11 mouse cellular contexts compared by ENCODE assay signal in the genomic region with DNA sequence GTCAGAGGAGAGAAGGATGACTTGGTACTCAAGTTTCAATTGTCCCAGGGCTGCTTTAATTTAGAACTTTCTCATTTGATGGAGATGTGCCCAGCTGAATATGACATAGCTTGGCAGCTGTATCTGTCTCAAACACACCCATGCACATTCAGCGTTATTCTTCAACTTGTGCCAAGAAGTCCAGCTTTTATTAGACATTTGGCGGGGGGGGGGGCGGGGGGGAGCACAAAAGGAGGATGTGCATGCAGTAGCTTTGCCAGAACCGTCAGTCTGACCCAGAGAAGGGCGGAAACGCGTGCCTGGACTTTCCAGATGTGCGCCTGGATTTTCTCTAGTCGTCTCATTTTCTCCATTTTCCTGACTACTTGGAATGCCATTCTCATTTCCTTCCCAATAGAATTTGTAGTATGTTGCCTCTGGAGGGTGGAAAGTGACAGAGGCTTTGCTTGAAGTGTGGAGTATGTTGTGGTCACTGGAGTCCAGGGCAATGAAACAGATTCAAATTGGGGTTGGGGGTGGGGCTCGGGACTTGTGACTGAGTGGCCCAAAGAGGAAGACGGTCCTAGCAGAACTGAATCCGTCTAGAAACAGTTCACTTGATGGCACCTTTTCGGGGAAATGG. TPM values are rescaled to one million over a fixed set of nuclear protein-coding genes. Genes with fewer than 3 reads are reported as not detected.
DNase-seq lines count a peak whose midpoint lies in the region; ATAC-seq lines count a peak whose summit lies in the region.
"Had no signal": no experiment of that assay in that cellular context is flagged by ENCODE, and none has a peak within 500 bp of the region (broad histone marks: within the 10 kb centered on the region; RNA-seq: fewer than 3 reads in every experiment).

No protein-coding gene starts in this region.

- intact Hi-C loops in heart, postnatal 10 days (cut with DNase I): no loop called here

- no peaks in the 10 kb centered on the region for H3K36me3 ChIP-seq in kidney, embryonic 15.5 days
- no peaks in the 10 kb centered on the region for H3K36me3 ChIP-seq in forebrain, embryonic 14.5 days (ENCODE audit: control insufficient read depth, insufficient read depth, low read length)
- H3K36me3 ChIP-seq: embryonic facial prominence, embryonic 13.5 days had no signal

- no peaks in the 10 kb centered on the region for H3K4me1 ChIP-seq in kidney, embryonic 15.5 days
- H3K4me1 ChIP-seq in forebrain, embryonic 14.5 days (ENCODE audit: control insufficient read depth, insufficient read depth, low read length): no peaks in the 10 kb centered on the region

- no peak overlapping the region for H3K4me2 ChIP-seq in kidney, embryonic 15.5 days
- no peak overlapping the region for H3K4me2 ChIP-seq in forebrain, embryonic 14.5 days (ENCODE audit: low read length)
- H3K4me2 ChIP-seq: embryonic facial prominence, embryonic 13.5 days had no signal

- H3K4me3 ChIP-seq in kidney, embryonic 15.5 days (replicated peaks): no peak overlapping the region
- H3K4me3 ChIP-seq in forebrain, embryonic 14.5 days (ENCODE audit: low read depth, low read length): no peak overlapping the region
- H3K4me3 ChIP-seq: embryonic facial prominence, embryonic 13.5 days had no signal

- no peak overlapping the region for H3K27ac ChIP-seq in kidney, embryonic 15.5 days
- no peak overlapping the region for H3K27ac ChIP-seq in forebrain, embryonic 14.5 days (ENCODE audit: low read depth, low read length)
- H3K27ac ChIP-seq: embryonic facial prominence, embryonic 13.5 days had no signal

- no peak for ATAC-seq in kidney, embryonic 15.5 days (replicated peaks; ENCODE audit: low FRiP score)
- no peak for ATAC-seq in forebrain, embryonic 14.5 days
- ATAC-seq: forebrain, postnatal 0 days had no signal

- no peak overlapping the region for H3K9ac ChIP-seq in kidney, embryonic 15.5 days
- no peak overlapping the region for H3K9ac ChIP-seq in forebrain, embryonic 14.5 days (ENCODE audit: low read length)
- H3K9ac ChIP-seq: embryonic facial prominence, embryonic 13.5 days; forebrain, postnatal 0 days had no signal

- peak; percentile 33 for DNase-seq in kidney, postnatal 14 days
- DNase-seq in 3T3-L1 (ENCODE audit: low read depth, low spot score) (peak; percentile 52), NIH3T3 (ENCODE audit: low read depth) (peak; percentile 49)
- DNase-seq in heart, postnatal 10 days: peak; percentile 60
- DNase-seq in forebrain, embryonic 14.5 days (ENCODE audit: low spot score): no peak
- no peak for DNase-seq in embryo, embryonic 10 days (ENCODE audit: low spot score)
- DNase-seq: cerebellum, adult 9-11 months; forebrain, postnatal 0 days had no signal

- no peaks in the 10 kb centered on the region for H3K27me3 ChIP-seq in kidney, embryonic 15.5 days
- H3K27me3 ChIP-seq in forebrain, embryonic 14.5 days (replicated peaks; ENCODE audit: control insufficient read depth, insufficient read depth, low read length): no peaks in the 10 kb centered on the region
- H3K27me3 ChIP-seq: embryonic facial prominence, embryonic 13.5 days had no signal

- no peaks in the 10 kb centered on the region for H3K9me3 ChIP-seq in kidney, embryonic 15.5 days (replicated peaks)
- H3K9me3 ChIP-seq in forebrain, embryonic 14.5 days (replicated peaks; ENCODE audit: control insufficient read depth, low read length): no peaks in the 10 kb centered on the region
- H3K9me3 ChIP-seq: embryonic facial prominence, embryonic 13.5 days had no signal

- 67% methylated on average over 13 of the region's 13 CpGs for WGBS in kidney, embryonic 15.5 days
- WGBS in forebrain, embryonic 14.5 days: 81% methylated on average over 13 of the region's 13 CpGs

RNA-seq across cellular contexts. Expression of gene Enox1, which starts 24.3 kb away (rescaled TPM):
- polyA plus RNA-seq in kidney, embryonic 15.5 days (2015; fragmentation: Nextera tagmentation; extraction: Ambion mirVana): 8.0 and 8.5 TPM in 2 replicates
- 1 to 10 TPM; 2.0 to 2.2 TPM for total RNA-seq in heart, postnatal 10 days (2021)
- 28.0 and 39.0 TPM in 2 replicates for polyA plus RNA-seq in forebrain, embryonic 14.5 days (2014; fragmentation: Nextera tagmentation; extraction: Ambion mirVana)
- total RNA-seq: megakaryocyte, adult 5-6 weeks had no signal

Comparison
In these comparisons a context has a peak if more than half of its experiments do, and no peak if none do; other contexts are left out.
1. DNase-seq: peak in kidney, postnatal 14 days (single experiment), 3T3-L1 (single experiment), NIH3T3 (single experiment) and heart, postnatal 10 days (2 of 2); none in forebrain, embryonic 14.5 days (single experiment) and embryo, embryonic 10 days (single experiment).